Mouse (Mus musculus) kidney, embryonic 16.5 days (tissue): ENCODE data around the gene Wfikkn1. TPM values are rescaled to one million over a fixed set of nuclear protein-coding genes. Genes with fewer than 3 reads are reported as not detected.
A peak's percentile ranks its signal among the peaks of the same experiment; 100 is the strongest.

Experiments used
- ATAC-seq: fragments of 200-750 bp; cut with Nextera tagmentation; 2 replicates; pipeline ENCODE4 v1.8.0; 2017; ENCODE audit warnings: moderate TSS enrichment; ENCODE audit not compliant: low FRiP score, low TSS enrichment
- H3K27ac ChIP-seq: fragments of 300-500 bp; sonication (generic); 2 replicates; pipeline ENCODE4 v1.5.1; 2014; ENCODE audit warnings: low read length
- H3K27me3 ChIP-seq: fragments of 300-500 bp; sonication (generic); 2 replicates; pipeline ENCODE4 v1.6.1; 2014; ENCODE audit warnings: low read length, control low read depth, mixed read lengths; ENCODE audit not compliant: insufficient read depth
- H3K36me3 ChIP-seq: fragments of 300-500 bp; sonication (generic); 2 replicates; pipeline ENCODE4 v1.6.1; 2014; ENCODE audit warnings: low read length, control low read depth, mixed read lengths; ENCODE audit not compliant: insufficient read depth
- H3K4me1 ChIP-seq: fragments of 300-500 bp; sonication (generic); 2 replicates; pipeline ENCODE4 v1.6.1; 2014; ENCODE audit warnings: low read length, control low read depth, mixed read lengths; ENCODE audit not compliant: insufficient read depth
- H3K4me2 ChIP-seq: fragments of 300-500 bp; sonication (generic); replicated peaks from 2 replicates; pipeline ENCODE4 v1.6.1; 2014; ENCODE audit warnings: low read depth, low read length
- H3K4me3 ChIP-seq: fragments of 300-500 bp; sonication (generic); 2 replicates; pipeline ENCODE4 v1.5.1; 2014; ENCODE audit warnings: mild to moderate bottlenecking, low read length
- H3K9ac ChIP-seq: fragments of 300-500 bp; sonication (generic); replicated peaks from 2 replicates; pipeline ENCODE4 v1.6.1; 2014; ENCODE audit warnings: low read length
- H3K9me3 ChIP-seq: fragments of 300-500 bp; sonication (generic); 2 replicates; pipeline ENCODE4 v1.6.1; 2016; ENCODE audit warnings: low read length, control low read depth
- WGBS: fragments of 180-500 bp; shearing (Covaris S2); extraction: QIAGEN DNeasy Blood & Tissue Kit; methylation state at CpG from one replicate; pipeline ENCODE4 v1.1.7; 2014; 5-methylcytosine and 5-hydroxymethylcytosine counted together
- polyA plus RNA-seq: library from polyadenylated mRNA; unstranded; fragments of >200 nt; fragmentation: Nextera tagmentation; extraction: Ambion mirVana; gene quantifications from 2 replicates; pipeline ENCODE4 v1.2.1, GENCODE M21; 2015

The Wfikkn1 gene
- polyA plus RNA-seq, 1 experiment from 2014 or later, result 0.71 TPM

GRCm38 (mm10) chr17:25879261-25879660 lies 1.4 kb downstream of the Wfikkn1 start:
- no peak for ATAC-seq
- no peaks in the 10 kb centered on the region for H3K27me3 ChIP-seq
- no peak overlapping the region for H3K27ac ChIP-seq
- H3K9me3 ChIP-seq, result no peaks in the 10 kb centered on the region
- H3K4me1 ChIP-seq, result peaks cover 40% of the 10 kb centered on the region
- peaks cover 31% of the 10 kb centered on the region for H3K36me3 ChIP-seq
- 61% methylated on average over 4 of the region's 4 CpGs for WGBS
- no peak overlapping the region for H3K9ac ChIP-seq
- H3K4me3 ChIP-seq, result no peak overlapping the region
- H3K4me2 ChIP-seq, result no peak overlapping the region

GRCm38 (mm10) chr17:25878611-25879180 lies 2.0 kb downstream of the Wfikkn1 start:
- Histone ChIP-seq H3K4me2 (no peak overlapping the region), H3K27ac (no peak overlapping the region), H3K36me3 (peaks cover 27% of the 10 kb centered on the region), H3K9me3 (no peaks in the 10 kb centered on the region), H3K4me3 (no peak overlapping the region), H3K27me3 (no peaks in the 10 kb centered on the region), H3K9ac (no peak overlapping the region), H3K4me1 (peaks cover 46% of the 10 kb centered on the region)
- ATAC-seq, result no peak
- WGBS, result 90% methylated on average over 19 of the region's 19 CpGs

- Histone ChIP-seq H3K36me3 (peaks cover 19% of the 10 kb centered on the region), H3K4me2 (no peak overlapping the region), H3K9ac (no peak overlapping the region), H3K4me1 (peaks cover 46% of the 10 kb centered on the region), H3K27me3 (no peaks in the 10 kb centered on the region), H3K9me3 (no peaks in the 10 kb centered on the region), H3K27ac (no peak overlapping the region), H3K4me3 (no peak overlapping the region)
- 90% methylated on average over 32 of the region's 32 CpGs for WGBS
- ATAC-seq, result no peak
Measured at GRCm38 (mm10) chr17:25877741-25878610, 2.7 kb downstream of the Wfikkn1 start.

DNA sequence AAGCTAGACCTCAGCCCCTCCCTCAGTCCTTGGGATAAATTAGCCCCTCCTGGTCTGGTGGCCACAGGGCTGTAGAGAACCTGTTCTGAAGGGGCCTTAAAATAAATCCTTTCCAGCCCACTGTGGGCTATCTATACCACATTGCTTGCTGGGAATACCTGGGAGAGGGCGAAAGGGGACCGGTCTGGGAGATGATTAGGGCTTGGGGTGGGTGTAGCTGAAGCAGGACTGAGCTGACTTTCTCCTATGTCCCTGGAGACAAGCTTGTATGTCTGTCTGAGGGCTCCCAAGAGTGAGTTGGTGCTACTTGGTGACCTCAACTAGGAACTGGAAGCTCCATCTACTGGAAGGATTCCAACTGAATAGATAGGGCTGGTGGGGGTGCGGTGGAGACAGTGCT lies 3.6 kb downstream of the Wfikkn1 start:
- ATAC-seq, result no peak
- no peak overlapping the region for H3K4me2 ChIP-seq
- 87% methylated on average over 3 of the region's 3 CpGs for whole genome bisulfite sequencing

GRCm38 (mm10) chr17:25876347-25876915 lies 4.2 kb downstream of the Wfikkn1 start:
- Histone ChIP-seq H3K36me3 (peaks cover 13% of the 10 kb centered on the region), H3K27ac (no peak overlapping the region), H3K4me3 (peak overlapping the region; percentile 75), H3K27me3 (no peaks in the 10 kb centered on the region), H3K9me3 (no peaks in the 10 kb centered on the region), H3K9ac (peak overlapping the region; percentile 79), H3K4me1 (peaks cover 42% of the 10 kb centered on the region), H3K4me2 (peak overlapping the region; percentile 78)
- ATAC-seq, result no peak
- 54% methylated on average over 10 of the region's 10 CpGs for WGBS

More for the DNA sequence above, 3.6 kb downstream of the Wfikkn1 start:
- peaks cover 13% of the 10 kb centered on the region for H3K36me3 ChIP-seq
- no peaks in the 10 kb centered on the region for H3K9me3 ChIP-seq
- H3K4me3 ChIP-seq, result no peak overlapping the region
- no peaks in the 10 kb centered on the region for H3K27me3 ChIP-seq
- H3K9ac ChIP-seq, result no peak overlapping the region
- peaks cover 46% of the 10 kb centered on the region for H3K4me1 ChIP-seq
- H3K27ac ChIP-seq, result no peak overlapping the region

GRCm38 (mm10) chr17:25875171-25876136 lies 5.2 kb downstream of the Wfikkn1 start:
- peaks cover 13% of the 10 kb centered on the region for H3K36me3 ChIP-seq
- peak overlapping the region; percentile 96 for H3K27ac ChIP-seq
- peak overlapping the region; percentile 78 for H3K4me2 ChIP-seq
- peak overlapping the region; percentile 79 for H3K9ac ChIP-seq
- ATAC-seq, result peak; percentile 93
- peak overlapping the region; percentile 75 for H3K4me3 ChIP-seq
- 1% methylated on average over 59 of the region's 59 CpGs for WGBS
- no peaks in the 10 kb centered on the region for H3K27me3 ChIP-seq
- H3K9me3 ChIP-seq, result no peaks in the 10 kb centered on the region
- H3K4me1 ChIP-seq, result peaks cover 32% of the 10 kb centered on the region

DNA sequence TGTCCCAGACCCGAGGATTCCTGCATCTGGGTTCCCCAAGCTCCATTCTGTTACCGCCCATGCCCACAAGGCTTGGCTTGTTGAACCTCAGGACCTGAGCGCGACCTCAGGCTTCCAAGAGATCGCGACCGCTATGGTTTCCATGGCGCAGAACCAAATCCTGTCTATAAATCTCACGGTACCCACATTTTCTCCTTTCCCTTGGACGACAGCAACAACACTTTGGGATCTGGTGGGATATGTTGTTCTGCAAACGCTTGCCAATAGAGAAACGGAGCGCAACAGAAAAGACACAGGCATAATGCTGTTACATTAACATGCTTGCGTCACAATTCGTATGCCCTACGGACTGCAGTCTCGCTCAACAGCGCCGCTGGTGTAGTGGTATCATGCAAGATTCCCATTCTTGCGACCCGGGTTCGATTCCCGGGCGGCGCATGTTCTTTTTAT lies 5.9 kb downstream of the Wfikkn1 start, which contains the start of gene Mettl26:
Gene Mettl26 (plus strand): TSS at position 354 of the 450 bp plus-strand sequence.
- Histone ChIP-seq H3K27ac (peak within 1 kb of the TSS; percentile 96), H3K4me1 (peaks cover 26% of the 10 kb centered on the region), H3K4me2 (peak within 1 kb of the TSS; percentile 78), H3K9ac (peak within 1 kb of the TSS; percentile 79), H3K9me3 (no peaks in the 10 kb centered on the region), H3K36me3 (peaks cover 12% of the 10 kb centered on the region), H3K27me3 (no peaks in the 10 kb centered on the region), H3K4me3 (peak within 1 kb of the TSS; percentile 75)
- WGBS, result under 1% methylated on average over 25 of the region's 25 CpGs
- ATAC-seq, result peak; percentile 72

DNA sequence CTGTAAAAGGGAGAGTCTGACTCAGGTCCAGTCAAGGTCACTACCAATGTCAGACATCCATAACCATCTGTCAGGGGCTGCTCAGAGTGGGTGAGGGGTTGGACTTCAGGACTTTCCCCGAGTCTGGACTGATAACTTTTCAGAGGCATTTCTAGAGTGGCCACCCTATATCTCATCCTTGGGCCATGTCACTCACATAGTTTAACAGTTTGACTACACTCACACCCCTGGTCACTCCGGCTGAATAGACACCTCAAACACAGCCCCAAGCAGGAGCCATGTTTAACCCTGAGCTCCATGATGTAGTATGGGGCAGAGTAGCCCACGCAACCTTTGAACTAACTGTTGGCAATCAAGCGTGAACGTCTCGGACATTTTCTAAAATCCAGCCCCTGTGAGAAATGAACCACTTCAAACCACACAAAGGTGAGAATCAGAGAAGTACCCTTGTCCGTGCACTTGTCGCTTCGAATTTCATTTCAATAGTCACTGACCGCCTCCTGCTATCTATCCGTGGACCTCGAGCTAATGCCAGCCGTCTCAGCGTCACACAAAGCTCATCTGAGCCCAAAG lies 6.4 kb downstream of the Wfikkn1 start:
- H3K9ac ChIP-seq, result peak overlapping the region; percentile 79
- peak overlapping the region; percentile 75 for H3K4me3 ChIP-seq
- H3K9me3 ChIP-seq, result no peaks in the 10 kb centered on the region
- peak overlapping the region; percentile 96 for H3K27ac ChIP-seq
- WGBS, result 4% methylated on average over 14 of the region's 14 CpGs
- H3K4me1 ChIP-seq, result peaks cover 24% of the 10 kb centered on the region
- peak overlapping the region; percentile 78 for H3K4me2 ChIP-seq
- H3K27me3 ChIP-seq, result no peaks in the 10 kb centered on the region
- peaks cover 7% of the 10 kb centered on the region for H3K36me3 ChIP-seq
- ATAC-seq, result 0 out of 2 replicates have a peak, but pooled peaks have one; percentile 18
